Mouse (Mus musculus) frontal cortex, postnatal 14 days (tissue): ENCODE data around the gene Hcrt.

ENCODE experiments used
- DNase-seq, 2 experiments: peaks; one replicate each; pipeline ENCODE4 v3.0.0; 2022; ENCODE audit warnings: low spot score in 2 of 2

Gene Hcrt

GRCm38 (mm10) chr11:100711783-100712615 is 50.7 kb downstream of the Hcrt start, which contains the start of gene Kat2a:
Kat2a (minus strand) TSS chr11:100712465.
- peak in 1 of 2 experiments; percentile 81 for DNase-seq
